ENCODE assay signal across 29 mouse cellular contexts in genomic region chr6:146583366-146584046, GRCm38 (mm10). TPM values are rescaled to one million over a fixed set of nuclear protein-coding genes. Genes with fewer than 3 reads are reported as not detected.
DNase-seq lines count a peak whose midpoint lies in the region; ATAC-seq and TF ChIP-seq lines count a peak whose summit lies in the region.
"Had no signal": no experiment of that assay in that cellular context is flagged by ENCODE, and none has a peak within 500 bp of the region (broad histone marks: within the 10 kb centered on the region; RNA-seq: fewer than 3 reads in every experiment).

No protein-coding gene starts in this region.

- WGBS in forebrain, embryonic 14.5 days: 83% methylated on average over 2 of the region's 2 CpGs

- H3ac ChIP-seq in myocyte (ENCODE audit: control insufficient read depth, insufficient read length): no peak overlapping the region

- no peaks in the 10 kb centered on the region for H3K27me3 ChIP-seq in megakaryocyte, embryonic 14.5 days (replicated peaks)
- H3K27me3 ChIP-seq in myocyte (ENCODE audit: control insufficient read depth, insufficient read depth, insufficient read length): no peaks in the 10 kb centered on the region
- H3K27me3 ChIP-seq in forebrain, embryonic 14.5 days (replicated peaks; ENCODE audit: control insufficient read depth, insufficient read depth, low read length): no peaks in the 10 kb centered on the region
- H3K27me3 ChIP-seq: CH12.LX; embryonic facial prominence, embryonic 12.5 days; forebrain, embryonic 12.5 days; forebrain, embryonic 15.5 days; Patski had no signal

- H3K79me2 ChIP-seq in myocyte (ENCODE audit: control insufficient read depth, insufficient read depth): peaks cover 77% of the 10 kb centered on the region

- no peak for DNase-seq in frontal cortex, postnatal 36 days (ENCODE audit: low spot score in 2 of 2)
- DNase-seq in layer of hippocampus, adult 2 months (ENCODE audit: low spot score in 2 of 2): no peak
- no peak for DNase-seq in layer of hippocampus, adult 8-10 months (ENCODE audit: low spot score in 2 of 2)
- no peak for DNase-seq in forebrain, embryonic 14.5 days (ENCODE audit: low spot score)
- DNase-seq: adrenal gland, adult 8-10 months; adrenal gland, postnatal 14 days; adrenal gland, postnatal 36 days; B cell, adult 2 months; cerebellum, adult 11 months; cerebellum, adult 18-20 months; cerebellum, adult 8-10 months; cerebellum, adult 9-11 months; cerebellum, postnatal 14 days; cerebellum, postnatal 36 days; forebrain, postnatal 0 days had no signal

- H3K4me1 ChIP-seq in megakaryocyte, embryonic 14.5 days: peaks cover 53% of the 10 kb centered on the region
- 0 out of 2 replicates have a peak, but pooled peaks cover 4% of the 10 kb centered on the region for H3K4me1 ChIP-seq in forebrain, embryonic 14.5 days (ENCODE audit: control insufficient read depth, insufficient read depth, low read length)

- H3K36me3 ChIP-seq in megakaryocyte, embryonic 14.5 days (replicated peaks; ENCODE audit: low read length): peaks cover 63% of the 10 kb centered on the region
- H3K36me3 ChIP-seq in myocyte (ENCODE audit: control insufficient read depth, insufficient read depth): peaks cover 17% of the 10 kb centered on the region
- H3K36me3 ChIP-seq in forebrain, embryonic 14.5 days (ENCODE audit: control insufficient read depth, insufficient read depth, low read length): peaks cover 21% of the 10 kb centered on the region; the same call in 1 of the 2 replicates

- no peak overlapping the region for H3K4me3 ChIP-seq in layer of hippocampus, adult 2 months
- H3K4me3 ChIP-seq in megakaryocyte, embryonic 14.5 days (replicated peaks): peak overlapping the region; percentile 2
- no peak overlapping the region for H3K4me3 ChIP-seq in myocyte
- no peak overlapping the region for H3K4me3 ChIP-seq in forebrain, embryonic 14.5 days (ENCODE audit: low read depth, low read length)
- H3K4me3 ChIP-seq: embryonic facial prominence, embryonic 10.5 days; embryonic facial prominence, embryonic 12.5 days; forebrain, embryonic 10.5 days; forebrain, embryonic 12.5 days; forebrain, embryonic 15.5 days had no signal

- peak overlapping the region; percentile 30 for H3K4me2 ChIP-seq in myocyte (ENCODE audit: low read depth)
- H3K4me2 ChIP-seq in forebrain, embryonic 14.5 days (ENCODE audit: low read length): no peak overlapping the region
- H3K4me2 ChIP-seq: embryonic facial prominence, embryonic 12.5 days; forebrain, embryonic 12.5 days; forebrain, embryonic 15.5 days had no signal

- H3K9me3 ChIP-seq in megakaryocyte, embryonic 14.5 days: no peaks in the 10 kb centered on the region
- H3K9me3 ChIP-seq in forebrain, embryonic 14.5 days (replicated peaks; ENCODE audit: control insufficient read depth, low read length): no peaks in the 10 kb centered on the region
- H3K9me3 ChIP-seq: embryonic facial prominence, embryonic 10.5 days; embryonic facial prominence, embryonic 12.5 days; forebrain, embryonic 10.5 days; forebrain, embryonic 12.5 days; forebrain, embryonic 15.5 days; G1E had no signal

- TF ChIP-seq POLR2A in myocyte (IDR thresholded peaks at IDR 0.05; ENCODE audit: insufficient read length, low read depth): no peak

- H3K27ac ChIP-seq in layer of hippocampus, adult 2 months: peak overlapping the region; percentile 99
- H3K27ac ChIP-seq in forebrain, embryonic 14.5 days (ENCODE audit: low read depth, low read length): no peak overlapping the region
- H3K27ac ChIP-seq: embryonic facial prominence, embryonic 10.5 days; embryonic facial prominence, embryonic 12.5 days; forebrain, embryonic 10.5 days; forebrain, embryonic 12.5 days; forebrain, embryonic 15.5 days had no signal

- TF ChIP-seq CTCF in layer of hippocampus, adult 2 months (conservative IDR thresholded peaks at IDR 0.05): no peak

- ATAC-seq in frontal cortex, adult (ENCODE audit: low TSS enrichment): peak; percentile 51
- ATAC-seq in megakaryocyte, adult 5-6 weeks (ENCODE audit: poor library complexity, severe bottlenecking): no peak
- ATAC-seq in forebrain, embryonic 14.5 days: no peak
- ATAC-seq: activated CD4-positive, CD25-positive, alpha-beta regulatory T cell, adult 4 months; CD4-positive, CD25-positive, alpha-beta regulatory T cell, adult 4 months; forebrain, embryonic 15.5 days; forebrain, postnatal 0 days; Patski had no signal

- no peak overlapping the region for H3K9ac ChIP-seq in forebrain, embryonic 14.5 days (ENCODE audit: low read length)
- H3K9ac ChIP-seq: embryonic facial prominence, embryonic 12.5 days; forebrain, embryonic 12.5 days; forebrain, embryonic 15.5 days; forebrain, postnatal 0 days had no signal

TF ChIP-seq in myocyte, 11 proteins besides CTCF, POLR2A, EP300 and RAD21:
- TF ChIP-seq E2F4 (IDR thresholded peaks at IDR 0.05; ENCODE audit: insufficient read depth) (no peak), USF1 (IDR thresholded peaks at IDR 0.05; ENCODE audit: low read depth) (no peak), MAX (IDR thresholded peaks at IDR 0.05; ENCODE audit: low read depth) (no peak)
TF ChIP-seq in myocyte: peak in this region for 0.

RNA-seq across cellular contexts. Expression of gene Ints13, which starts 5.9 kb away (rescaled TPM):
- 10 to 100 TPM; 46.8 to 51.1 TPM for total RNA-seq in layer of hippocampus, adult 2 months (2021)
- 10 to 100 TPM; 28.5 to 53.0 (median 44.8) TPM for total RNA-seq in layer of hippocampus, adult 8-10 months (2022)
- polyA plus RNA-seq in megakaryocyte, embryonic 14.5 days (2012; ENCODE audit: insufficient read depth, low replicate concordance): 2.1 and 44.0 TPM in 2 replicates
- 59.9 and 80.9 TPM in 2 replicates for total RNA-seq in megakaryocyte, adult 5-6 weeks (2015)
- total RNA-seq in megakaryocyte, adult 5-6 weeks (2017): 87.4 and 91.5 TPM in 2 replicates
- 18.4 TPM for polyA plus RNA-seq in myocyte (2012; fragmentation: generic; extraction: Trizol)
- 52.9 and 62.2 TPM in 2 replicates for polyA plus RNA-seq in forebrain, embryonic 14.5 days (2014; fragmentation: Nextera tagmentation; extraction: Ambion mirVana)

RNA-seq across cellular contexts. Expression of gene Fgfr1op2, which starts 6.5 kb away (rescaled TPM):
- 100 to 1,000 TPM; 103 to 109 TPM for total RNA-seq in layer of hippocampus, adult 2 months (2021)
- total RNA-seq in layer of hippocampus, adult 8-10 months (2022): 100 to 1,000 TPM in 2 of 4 experiments, 10 to 100 TPM in 2; 88.9 to 122 (median 103) TPM
- polyA plus RNA-seq in megakaryocyte, embryonic 14.5 days (2012; ENCODE audit: insufficient read depth, low replicate concordance): 87.4 and 151 TPM in 2 replicates
- total RNA-seq in megakaryocyte, adult 5-6 weeks (2015): 166 and 167 TPM in 2 replicates
- total RNA-seq in megakaryocyte, adult 5-6 weeks (2017): 149 and 186 TPM in 2 replicates
- polyA plus RNA-seq in myocyte (2012; fragmentation: generic; extraction: Trizol): 54.4 TPM
- 56.1 TPM in 2 replicates for polyA plus RNA-seq in forebrain, embryonic 14.5 days (2014; fragmentation: Nextera tagmentation; extraction: Ambion mirVana)

RNA-seq across cellular contexts. Expression of gene Med21, which starts 58.8 kb away (rescaled TPM):
- 10 to 100 TPM; 42.8 to 44.7 TPM for total RNA-seq in layer of hippocampus, adult 2 months (2021)
- 10 to 100 TPM; 40.5 to 52.6 (median 45.3) TPM for total RNA-seq in layer of hippocampus, adult 8-10 months (2022)
- 4.1 TPM in 1 of 2 replicates, not detected in the other for polyA plus RNA-seq in megakaryocyte, embryonic 14.5 days (2012; ENCODE audit: insufficient read depth, low replicate concordance)
- 96.7 and 109 TPM in 2 replicates for total RNA-seq in megakaryocyte, adult 5-6 weeks (2015)
- total RNA-seq in megakaryocyte, adult 5-6 weeks (2017): 76.2 and 82.8 TPM in 2 replicates
- 53.5 TPM for polyA plus RNA-seq in myocyte (2012; fragmentation: generic; extraction: Trizol)
- 117 and 122 TPM in 2 replicates for polyA plus RNA-seq in forebrain, embryonic 14.5 days (2014; fragmentation: Nextera tagmentation; extraction: Ambion mirVana)

RNA-seq across cellular contexts. Expression of gene Tm7sf3, which starts 59.1 kb away (rescaled TPM):
- total RNA-seq in layer of hippocampus, adult 2 months (2021): 10 to 100 TPM; 40.3 to 43.3 TPM
- total RNA-seq in layer of hippocampus, adult 8-10 months (2022): 10 to 100 TPM; 37.8 to 44.7 (median 42.7) TPM
- 11.0 and 20.2 TPM in 2 replicates for polyA plus RNA-seq in megakaryocyte, embryonic 14.5 days (2012; ENCODE audit: insufficient read depth, low replicate concordance)
- total RNA-seq in megakaryocyte, adult 5-6 weeks (2015): 27.8 and 31.6 TPM in 2 replicates
- 40.3 and 40.4 TPM in 2 replicates for total RNA-seq in megakaryocyte, adult 5-6 weeks (2017)
- polyA plus RNA-seq in myocyte (2012; fragmentation: generic; extraction: Trizol): 9.3 TPM
- 29.5 and 31.1 TPM in 2 replicates for polyA plus RNA-seq in forebrain, embryonic 14.5 days (2014; fragmentation: Nextera tagmentation; extraction: Ambion mirVana)
